Mouse (Mus musculus) kidney, adult 2 months (tissue): Measurements from ENCODE around the gene Nav2.

ENCODE experiments used
- CTCF ChIP-seq: fragments of 200-500 bp; conservative IDR thresholded peaks from 2 replicates; pipeline ENCODE4 v1.5.1; 2011; ENCODE audit warnings: low read depth, mild to moderate bottlenecking, control low read depth, low read length, moderate library complexity, mixed read lengths; ENCODE audit not compliant: insufficient read depth, insufficient read length
- POLR2A ChIP-seq: fragments of 200-500 bp; IDR thresholded peaks from one replicate; pipeline ENCODE4 v1.6.1; 2011; ENCODE audit warnings: low read depth, low read length, control low read depth

DNA sequence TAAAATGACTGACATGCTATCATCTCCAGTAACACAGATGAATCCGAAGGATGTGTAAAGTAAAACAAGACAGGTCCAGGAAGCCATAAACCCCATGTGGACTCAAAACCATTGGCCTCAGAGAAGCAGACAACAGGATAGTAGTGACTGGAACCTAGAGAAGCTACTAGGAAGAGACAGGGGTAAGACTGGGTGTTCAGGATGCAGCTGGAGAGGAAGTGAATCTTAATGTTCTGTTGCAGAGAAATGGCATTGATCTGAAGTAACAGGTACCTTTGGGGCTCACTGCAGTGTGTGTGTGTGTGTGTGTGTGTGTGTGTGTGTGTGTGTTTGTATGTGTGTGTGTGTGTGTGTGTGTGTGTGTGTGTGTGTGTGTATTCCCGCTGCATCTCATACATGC lies 231.2 kb downstream of the Nav2 start:
- TF ChIP-seq CTCF (no peak), POLR2A (no peak)
